Mouse (Mus musculus): ENCODE measurements around the gene Ids. TPM values are rescaled to one million over a fixed set of nuclear protein-coding genes. Genes with fewer than 3 reads are reported as not detected.

Ids gene
- 33.2 TPM for polyA plus RNA-seq (2014; fragmentation: Illumina TruSeq; extraction: RNeasy Lipid Tissue Mini Kit (QIAGEN cat#74804); ENCODE audit: insufficient read depth, low read depth, low replicate concordance)

GRCm38 (mm10) chrX:70364661-70365613, at the start of gene Ids:
Ids (minus strand) TSS chrX:70365084.

GRCm38 (mm10) chrX:70385276-70385961, 20.5 kb upstream of the Ids start, which contains the start of gene 1110012L19Rik:
1110012L19Rik (plus strand) TSS chrX:70385877.

Other genes starting within 250 kb of the Ids start
- gene 1110012L19Rik, start 20.8 kb upstream of the Ids start, polyA plus RNA-seq (2014; fragmentation: Illumina TruSeq; extraction: RNeasy Lipid Tissue Mini Kit (QIAGEN cat#74804); ENCODE audit: insufficient read depth, low read depth, low replicate concordance), result 25.6 TPM
- 15.3 TPM for gene Tmem185a, start 112.1 kb upstream of the Ids start, polyA plus RNA-seq (2014; fragmentation: Illumina TruSeq; extraction: RNeasy Lipid Tissue Mini Kit (QIAGEN cat#74804); ENCODE audit: insufficient read depth, low read depth, low replicate concordance)